Mouse (Mus musculus): Measurements from ENCODE around the gene Pom121l2.

Pom121l2 gene

GRCm38 (mm10) chr13:22019934-22020835, 39.2 kb downstream of the Pom121l2 start:
- no peak for DNase-seq (ENCODE audit: low read depth)

GRCm38 (mm10) chr13:22020901-22021339, 39.9 kb downstream of the Pom121l2 start:
- peak; percentile 88 for DNase-seq (ENCODE audit: low read depth)

- peak; percentile 74 for DNase-seq (ENCODE audit: low read depth)
Measured at GRCm38 (mm10) chr13:22021581-22021980, 40.6 kb downstream of the Pom121l2 start.

DNA sequence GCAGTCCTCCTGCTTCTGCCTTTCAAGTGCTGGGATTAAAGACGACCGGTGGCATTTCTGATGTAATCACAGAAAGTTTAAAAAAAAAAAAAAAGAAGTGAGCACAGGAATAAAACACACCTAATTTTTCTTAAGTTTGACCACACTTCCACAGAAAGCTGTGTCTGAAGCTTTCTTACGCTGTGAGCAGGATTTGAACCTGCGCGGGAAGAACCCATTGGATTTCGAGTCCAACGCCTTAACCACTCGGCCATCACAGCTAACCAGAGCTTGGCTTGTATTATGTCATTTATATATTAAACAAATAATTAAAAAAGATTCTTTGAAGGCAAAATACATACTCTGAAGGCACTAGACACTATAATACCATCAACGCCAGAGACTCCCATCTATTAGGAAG, 41.2 kb downstream of the Pom121l2 start:
- DNase-seq (ENCODE audit: low read depth): peak; percentile 97

- DNase-seq (ENCODE audit: low read depth): peak; percentile 90
Measured at GRCm38 (mm10) chr13:22026058-22027031, 45.4 kb downstream of the Pom121l2 start.

DNA sequence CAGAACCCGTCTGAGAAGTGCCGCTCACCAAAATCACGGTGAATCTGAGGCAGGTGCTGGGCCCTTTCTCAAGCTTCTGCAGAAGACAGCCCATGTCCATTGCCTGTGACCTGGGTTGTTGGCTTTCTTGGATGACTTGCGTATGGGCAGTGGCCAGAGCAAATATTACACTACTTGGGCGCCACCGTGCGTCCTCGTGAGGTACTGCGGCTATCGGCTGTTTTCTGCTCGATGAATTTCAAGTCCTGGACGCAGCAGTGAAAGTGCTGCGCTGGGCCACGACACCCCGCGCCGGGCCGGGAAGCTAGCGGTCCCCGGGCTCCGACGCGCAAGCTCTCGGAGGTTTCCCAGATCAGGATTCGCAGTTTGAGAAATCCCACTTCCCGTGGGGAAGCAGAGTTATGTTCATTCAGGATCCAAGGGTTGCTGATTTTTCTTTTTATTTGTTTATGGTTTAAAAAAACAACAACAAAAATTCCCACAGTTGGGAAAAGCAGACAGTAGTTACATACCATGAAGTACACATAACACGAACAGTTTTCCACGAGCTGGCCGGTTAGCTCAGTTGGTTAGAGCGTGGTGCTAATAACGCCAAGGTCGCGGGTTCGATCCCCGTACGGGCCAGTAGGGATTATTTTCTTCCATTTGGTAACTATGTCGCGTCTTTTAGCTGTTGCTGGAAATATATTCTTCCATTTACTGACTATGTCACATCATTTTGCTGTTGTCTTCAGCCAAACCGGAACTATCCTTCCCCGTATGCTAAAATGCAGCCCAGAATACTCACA, 47.9 kb downstream of the Pom121l2 start:
- DNase-seq (ENCODE audit: low read depth): peak; percentile 98

DNA sequence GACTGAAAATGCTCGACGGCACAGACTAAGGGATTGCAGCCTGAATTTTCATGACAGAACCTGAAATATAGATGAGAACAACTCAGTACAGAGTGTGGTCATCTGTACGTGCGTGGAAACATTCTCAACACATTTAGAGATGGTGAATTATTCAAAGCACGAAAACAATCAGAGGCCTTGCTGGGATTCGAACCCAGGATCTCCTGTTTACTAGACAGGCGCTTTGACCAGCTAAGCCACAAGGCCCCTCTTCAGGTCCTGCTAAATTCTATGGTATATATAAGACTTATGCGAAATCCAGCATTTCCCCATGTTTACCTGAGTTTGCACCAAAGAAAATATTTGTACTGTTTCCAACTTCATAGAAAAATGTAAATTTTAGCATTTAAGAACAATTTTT, 48.9 kb downstream of the Pom121l2 start:
- peak; percentile 89 for DNase-seq (ENCODE audit: low read depth)

DNA sequence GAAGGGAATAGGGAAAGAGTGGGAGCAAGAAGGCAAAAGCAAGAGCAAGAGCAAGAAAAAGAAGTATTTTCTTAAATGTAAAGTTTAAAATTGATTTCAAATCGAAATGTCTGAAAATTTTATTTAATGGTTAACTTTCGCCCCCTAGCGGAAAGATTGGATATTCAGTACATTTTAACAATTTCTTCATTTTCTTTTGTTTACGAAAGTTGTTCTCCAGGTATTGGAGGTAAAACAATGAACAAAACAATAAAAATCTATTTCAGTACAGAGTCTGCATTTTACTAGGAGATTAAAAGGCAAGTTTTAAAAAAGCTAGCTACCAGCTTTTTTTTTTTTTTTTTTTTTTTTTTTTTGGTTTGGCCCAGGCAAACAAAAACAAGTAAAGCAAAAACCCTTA, 49.5 kb downstream of the Pom121l2 start:
- peak; percentile 79 for DNase-seq (ENCODE audit: low read depth)

DNA sequence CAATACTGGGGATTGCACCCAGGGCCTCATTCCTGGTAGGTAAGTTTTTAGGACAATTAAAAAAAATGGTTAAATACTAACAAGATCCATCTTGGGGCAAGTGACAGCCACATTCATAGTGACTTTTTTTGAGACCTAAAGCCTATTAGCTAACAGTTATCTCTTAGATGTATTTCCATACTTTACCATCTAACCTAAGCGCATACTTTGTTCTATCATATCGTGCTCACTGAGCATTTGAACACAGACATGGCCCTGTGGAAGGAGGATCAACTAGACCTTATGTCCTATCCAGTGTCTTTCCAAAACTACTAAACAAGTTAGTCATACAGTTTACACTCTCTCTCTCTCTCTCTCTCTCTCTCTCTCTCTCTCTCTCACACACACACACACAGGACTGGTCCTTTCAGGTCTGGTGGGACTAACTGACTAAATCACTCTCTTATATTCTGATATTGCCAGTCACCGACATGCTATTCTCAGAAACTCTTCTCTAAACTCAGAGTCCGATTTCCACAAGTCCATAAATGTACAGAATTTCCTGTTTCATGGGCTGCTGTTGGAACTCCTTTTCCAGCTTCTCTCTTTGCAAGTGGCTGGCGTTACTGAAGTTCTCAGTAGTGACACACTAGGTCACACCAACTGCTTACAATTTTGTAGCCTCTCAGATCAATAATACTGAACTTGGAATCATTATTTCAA, 52.9 kb downstream of the Pom121l2 start:
- peak; percentile 82 for DNase-seq (ENCODE audit: low read depth)

DNA sequence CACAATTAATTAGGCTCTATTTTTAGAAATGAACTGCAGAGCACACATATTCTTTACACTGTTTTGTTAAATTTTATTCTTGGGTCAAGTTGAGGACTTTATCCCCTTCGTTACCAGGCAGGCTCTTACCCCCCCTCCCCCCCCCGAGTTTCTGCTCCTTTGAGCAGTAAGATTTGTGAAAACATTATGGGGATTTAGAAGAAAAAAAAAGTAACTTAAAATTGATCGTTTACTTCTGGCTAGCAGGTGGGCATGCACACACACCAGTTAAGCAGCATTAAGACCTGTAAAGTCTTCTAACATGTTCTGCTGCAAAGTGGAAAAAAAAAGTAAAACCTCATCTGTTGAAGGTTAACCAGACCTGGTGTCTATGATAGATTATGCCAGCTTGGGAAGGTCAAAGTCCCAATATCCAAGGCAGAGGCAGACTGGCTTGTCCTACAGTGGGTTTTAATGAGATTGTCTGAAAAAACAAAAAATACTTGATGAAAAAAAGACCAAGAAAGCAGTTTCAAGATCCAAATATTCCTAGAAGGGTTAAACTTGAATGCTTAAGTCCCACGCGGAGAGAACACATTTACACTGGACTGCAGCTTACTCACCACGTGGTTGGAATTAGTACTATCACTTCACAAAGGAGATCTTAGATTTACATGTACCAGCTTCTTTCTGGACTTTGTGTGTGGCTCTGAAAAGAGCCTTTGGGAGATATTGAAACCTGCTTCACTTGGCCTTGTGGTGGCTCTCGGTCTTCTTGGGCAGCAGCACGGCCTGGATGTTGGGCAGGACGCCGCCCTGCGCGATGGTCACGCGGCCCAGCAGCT, 53.7 kb downstream of the Pom121l2 start:
- peak; percentile 89 for DNase-seq (ENCODE audit: low read depth)

- peak; percentile 100 for DNase-seq (ENCODE audit: low read depth)
Measured at GRCm38 (mm10) chr13:22035267-22036148, 54.5 kb downstream of the Pom121l2 start, which contains the start of the genes Hist1h2ah and Hist1h2bk. Gene Hist1h2ah, minus strand, starts transcription at chr13:22035568. Gene Hist1h2bk, plus strand, starts transcription at chr13:22035870.

DNA sequence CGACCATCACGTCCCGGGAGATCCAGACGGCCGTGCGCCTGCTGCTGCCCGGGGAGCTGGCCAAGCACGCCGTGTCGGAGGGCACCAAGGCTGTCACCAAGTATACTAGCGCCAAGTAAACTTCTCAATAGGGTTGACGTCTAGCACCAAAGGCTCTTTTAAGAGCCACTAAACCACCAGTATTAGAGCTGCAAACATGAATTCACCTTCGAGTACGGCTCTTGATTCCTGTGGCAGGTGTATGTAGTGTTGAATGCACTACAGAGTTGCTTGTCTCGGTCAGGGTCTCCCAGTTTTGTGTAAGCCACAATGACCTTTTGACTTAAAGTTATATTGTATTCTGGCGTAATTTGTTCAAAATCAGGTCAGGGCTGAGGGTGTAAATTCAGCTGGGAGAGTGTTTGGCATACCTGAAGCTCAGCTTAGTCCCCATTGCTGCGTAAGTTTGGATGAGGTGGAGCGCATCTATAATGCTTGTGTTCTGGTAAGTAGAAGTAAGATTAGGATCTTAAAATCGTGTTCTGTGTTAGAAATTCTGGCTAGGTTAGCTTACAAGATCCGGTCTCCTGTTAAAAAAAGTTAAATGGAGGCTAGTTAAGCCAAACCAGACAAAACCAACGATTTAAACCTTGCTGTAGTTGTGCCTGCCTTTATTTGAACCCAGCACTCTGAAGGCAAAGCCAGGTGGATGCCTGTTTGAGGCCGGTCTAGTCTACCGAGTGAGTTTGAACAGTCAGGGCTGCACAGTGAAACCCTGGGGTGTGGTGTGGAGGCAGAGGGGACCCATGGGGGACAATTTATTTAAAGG, 55.4 kb downstream of the Pom121l2 start:
- peak; percentile 90 for DNase-seq (ENCODE audit: low read depth)

- no peak for DNase-seq (ENCODE audit: low read depth)
Measured at GRCm38 (mm10) chr13:22036986-22037385, 56.0 kb downstream of the Pom121l2 start.

DNA sequence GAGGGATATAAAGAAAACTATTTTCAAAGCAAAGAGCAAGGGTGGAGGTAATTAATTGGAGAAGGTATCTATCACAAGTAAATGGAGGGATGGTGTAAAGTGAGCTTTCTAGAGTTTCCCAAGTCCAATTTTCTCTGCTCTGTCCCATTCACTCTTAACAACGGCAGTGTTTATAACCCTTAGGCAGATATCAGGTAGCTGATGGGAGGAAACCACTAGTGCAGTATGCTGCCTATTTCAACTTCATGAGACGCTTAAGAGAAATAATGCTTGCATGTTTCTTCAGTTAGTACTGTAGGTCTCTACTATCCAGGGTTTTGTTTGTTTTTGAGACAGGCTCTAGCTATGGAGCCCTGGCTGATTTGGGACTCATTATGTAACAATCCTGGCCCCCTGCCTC, 56.4 kb downstream of the Pom121l2 start:
- DNase-seq (ENCODE audit: low read depth): peak; percentile 47
